Mouse (Mus musculus): Measurements from ENCODE around the gene Gmfg. TPM values are rescaled to one million over a fixed set of nuclear protein-coding genes. Genes with fewer than 3 reads are reported as not detected.

Gmfg gene
- polyA plus RNA-seq, 1 experiment from 2014 or later: 3.5 TPM

DNA sequence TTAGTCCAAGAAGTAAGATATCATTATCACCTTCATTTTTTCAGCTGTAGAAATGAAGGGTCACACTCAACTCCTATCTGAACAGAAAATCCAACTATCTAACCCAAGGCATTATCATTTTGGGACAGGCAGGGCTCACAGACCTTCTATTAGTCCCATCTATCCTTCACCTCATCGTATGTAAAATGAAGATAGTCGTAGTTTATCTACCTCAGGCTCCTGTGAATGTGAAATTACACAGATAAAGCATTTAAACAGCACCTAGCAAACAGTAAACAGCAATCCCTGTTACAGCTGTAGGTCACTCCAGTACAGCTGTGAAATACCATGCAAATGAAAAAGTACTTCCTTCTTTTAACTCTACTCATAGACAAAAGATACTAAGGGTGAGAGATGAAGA, 5.0 kb upstream of the Gmfg start:
- 94% methylated on average over 2 of the region's 2 CpGs for WGBS
- Histone ChIP-seq H3K4me1 (ENCODE audit: control insufficient read depth, insufficient read depth, low read length) (peaks cover 38% of the 10 kb centered on the region), H3K9ac (ENCODE audit: low read depth, low read length) (no peak overlapping the region), H3K27ac (ENCODE audit: low read length) (no peak overlapping the region), H3K27me3 (ENCODE audit: control insufficient read depth, insufficient read depth, low read depth, low read length) (no peaks in the 10 kb centered on the region), H3K4me2 (ENCODE audit: low read length) (no peak overlapping the region), H3K9me3 (replicated peaks; ENCODE audit: control insufficient read depth, low read length, poor library complexity, severe bottlenecking) (no peaks in the 10 kb centered on the region), H3K4me3 (ENCODE audit: low read depth, low read length) (no peak overlapping the region), H3K36me3 (ENCODE audit: control insufficient read depth, insufficient read depth, low read length) (no peaks in the 10 kb centered on the region; the same call in 1 of the 2 replicates)
- no peak for ATAC-seq

DNA sequence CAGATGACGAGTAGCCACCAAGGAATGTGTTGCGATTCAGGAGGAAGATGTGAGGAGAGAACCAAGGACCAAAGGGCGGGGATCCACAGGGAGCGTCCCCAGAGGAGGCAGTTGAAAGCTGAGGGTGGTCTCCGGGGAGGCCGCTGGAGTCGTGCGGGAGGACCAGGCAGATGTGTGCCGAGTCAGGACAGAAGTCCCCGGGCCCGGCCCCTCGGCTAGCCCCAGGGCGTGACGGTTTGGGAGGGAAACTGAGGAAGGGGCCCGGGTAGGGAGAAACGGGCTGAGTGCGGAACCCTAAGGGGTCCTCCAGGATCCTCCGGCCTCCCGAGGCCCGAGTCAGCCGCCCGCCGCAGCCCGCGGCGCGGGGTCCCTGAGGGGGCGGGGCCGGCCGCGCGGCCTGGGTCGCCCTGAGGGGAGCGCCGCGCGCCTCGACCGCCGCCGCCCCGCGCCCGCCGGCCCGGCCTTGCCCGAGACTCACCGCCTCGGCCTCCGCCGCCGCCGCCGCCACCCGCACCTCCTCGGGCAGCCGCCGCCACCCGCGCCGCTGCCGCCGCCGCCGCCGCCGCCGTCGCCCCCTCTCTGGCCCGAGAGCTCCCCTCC, 1.5 kb upstream of the Gmfg start:
- no peaks in the 10 kb centered on the region for H3K9me3 ChIP-seq (replicated peaks; ENCODE audit: control insufficient read depth, low read length, poor library complexity, severe bottlenecking)
- H3K27me3 ChIP-seq (ENCODE audit: control insufficient read depth, insufficient read depth, low read depth, low read length): no peaks in the 10 kb centered on the region
- H3K4me2 ChIP-seq (ENCODE audit: low read length): peak overlapping the region; percentile 83
- H3K4me1 ChIP-seq (ENCODE audit: control insufficient read depth, insufficient read depth, low read length): peaks cover 40% of the 10 kb centered on the region
- under 1% methylated on average over 18 of the region's 70 CpGs for WGBS
- H3K9ac ChIP-seq (ENCODE audit: low read depth, low read length): peak overlapping the region; percentile 98
- peak; percentile 30 for ATAC-seq
- H3K36me3 ChIP-seq (ENCODE audit: control insufficient read depth, insufficient read depth, low read length): no peaks in the 10 kb centered on the region; the same call in 1 of the 2 replicates
- peak overlapping the region; percentile 70 for H3K27ac ChIP-seq (ENCODE audit: low read length)
- peak overlapping the region; percentile 95 for H3K4me3 ChIP-seq (ENCODE audit: low read depth, low read length)

DNA sequence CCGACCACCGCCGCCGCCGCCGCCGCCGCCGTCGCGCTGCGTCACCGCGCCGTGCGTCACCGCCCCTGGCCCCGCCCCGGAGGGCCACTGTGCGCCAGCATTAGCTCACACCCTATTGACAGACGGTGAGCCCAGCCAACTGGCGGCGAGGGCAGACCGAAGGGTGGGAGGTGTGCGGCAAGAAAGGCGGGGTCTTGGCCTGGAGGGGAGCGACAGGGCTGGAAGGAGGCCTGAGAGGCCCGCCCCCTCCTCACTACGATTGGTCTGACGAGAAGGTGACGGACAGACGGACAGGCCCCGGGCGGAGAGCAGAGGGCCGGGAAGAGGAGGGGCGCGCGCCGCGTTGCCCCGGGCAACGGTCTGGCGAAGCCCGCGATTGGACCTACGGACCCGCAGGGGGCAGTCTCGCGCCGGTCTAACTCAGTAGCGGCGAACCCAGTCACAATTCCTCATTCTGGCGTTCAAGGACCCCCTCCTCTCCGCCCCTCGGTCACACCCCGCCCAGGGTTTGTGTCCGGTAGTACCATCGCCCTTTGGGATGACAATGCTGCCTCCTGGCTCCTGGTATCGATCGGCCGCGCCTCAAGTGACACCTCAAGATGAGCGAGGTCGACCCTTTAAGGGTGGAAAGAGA, 859 bp upstream of the Gmfg start:
- peak overlapping the region; percentile 98 for H3K9ac ChIP-seq (ENCODE audit: low read depth, low read length)
- ATAC-seq: peak; percentile 99
- under 1% methylated on average over 37 of the region's 64 CpGs for WGBS

GRCm38 (mm10) chr7:28437964-28438363, 717 bp downstream of the Gmfg start:
- Histone ChIP-seq H3K27me3 (ENCODE audit: control insufficient read depth, insufficient read depth, low read depth, low read length) (no peaks in the 10 kb centered on the region), H3K9ac (ENCODE audit: low read depth, low read length) (no peak overlapping the region), H3K27ac (ENCODE audit: low read length) (no peak overlapping the region), H3K9me3 (replicated peaks; ENCODE audit: control insufficient read depth, low read length, poor library complexity, severe bottlenecking) (no peaks in the 10 kb centered on the region), H3K4me2 (ENCODE audit: low read length) (no peak overlapping the region), H3K4me1 (ENCODE audit: control insufficient read depth, insufficient read depth, low read length) (peaks cover 30% of the 10 kb centered on the region), H3K36me3 (ENCODE audit: control insufficient read depth, insufficient read depth, low read length) (no peaks in the 10 kb centered on the region), H3K4me3 (ENCODE audit: low read depth, low read length) (no peak overlapping the region)
- no peak for ATAC-seq

More for the DNA sequence above, 859 bp upstream of the Gmfg start:
- H3K9me3 ChIP-seq (replicated peaks; ENCODE audit: control insufficient read depth, low read length, poor library complexity, severe bottlenecking): no peaks in the 10 kb centered on the region
- peaks cover 40% of the 10 kb centered on the region for H3K4me1 ChIP-seq (ENCODE audit: control insufficient read depth, insufficient read depth, low read length)
- H3K27ac ChIP-seq (ENCODE audit: low read length): peak overlapping the region; percentile 84
- no peaks in the 10 kb centered on the region for H3K27me3 ChIP-seq (ENCODE audit: control insufficient read depth, insufficient read depth, low read depth, low read length)
- H3K36me3 ChIP-seq (ENCODE audit: control insufficient read depth, insufficient read depth, low read length): no peaks in the 10 kb centered on the region; the same call in 1 of the 2 replicates
- H3K4me3 ChIP-seq (ENCODE audit: low read depth, low read length): peak overlapping the region; percentile 95
- peak overlapping the region; percentile 61 for H3K4me2 ChIP-seq (ENCODE audit: low read length)

GRCm38 (mm10) chr7:28438771-28439170, 1.5 kb downstream of the Gmfg start:
- Histone ChIP-seq H3K4me1 (ENCODE audit: control insufficient read depth, insufficient read depth, low read length) (peaks cover 22% of the 10 kb centered on the region), H3K9ac (ENCODE audit: low read depth, low read length) (no peak overlapping the region), H3K27ac (ENCODE audit: low read length) (no peak overlapping the region), H3K4me3 (ENCODE audit: low read depth, low read length) (no peak overlapping the region), H3K4me2 (ENCODE audit: low read length) (no peak overlapping the region), H3K36me3 (ENCODE audit: control insufficient read depth, insufficient read depth, low read length) (no peaks in the 10 kb centered on the region), H3K9me3 (replicated peaks; ENCODE audit: control insufficient read depth, low read length, poor library complexity, severe bottlenecking) (no peaks in the 10 kb centered on the region), H3K27me3 (ENCODE audit: control insufficient read depth, insufficient read depth, low read depth, low read length) (no peaks in the 10 kb centered on the region)
- 90% methylated on average over 2 of the region's 2 CpGs for WGBS
- no peak for ATAC-seq

DNA sequence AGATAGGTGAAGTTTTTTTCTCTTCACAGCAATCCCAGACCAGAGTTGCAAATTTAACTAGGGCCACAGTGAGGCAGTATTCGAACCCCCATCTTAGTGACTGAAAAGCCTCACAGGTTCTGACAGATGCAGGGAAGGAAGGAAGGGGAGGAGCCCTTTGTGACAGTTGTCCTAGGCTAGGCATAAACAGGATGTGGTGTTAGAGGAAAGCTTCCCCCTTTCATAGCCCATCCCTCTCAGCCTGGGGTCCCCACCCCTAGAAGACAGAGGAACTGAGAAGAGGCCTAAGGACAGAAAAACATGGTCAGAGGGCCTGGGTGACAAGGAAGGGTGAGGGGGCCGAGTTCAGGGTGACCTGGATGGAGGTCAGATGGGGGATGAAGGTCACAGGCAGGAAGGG, 3.5 kb downstream of the Gmfg start:
- WGBS: 75% methylated on average over 2 of the region's 2 CpGs
- no peaks in the 10 kb centered on the region for H3K9me3 ChIP-seq (replicated peaks; ENCODE audit: control insufficient read depth, low read length, poor library complexity, severe bottlenecking)
- H3K36me3 ChIP-seq (ENCODE audit: control insufficient read depth, insufficient read depth, low read length): no peaks in the 10 kb centered on the region
- peaks cover 5% of the 10 kb centered on the region for H3K4me1 ChIP-seq (ENCODE audit: control insufficient read depth, insufficient read depth, low read length)
- H3K27me3 ChIP-seq (ENCODE audit: control insufficient read depth, insufficient read depth, low read depth, low read length): no peaks in the 10 kb centered on the region
- H3K27ac ChIP-seq (ENCODE audit: low read length): no peak overlapping the region
- no peak overlapping the region for H3K4me2 ChIP-seq (ENCODE audit: low read length)
- H3K4me3 ChIP-seq (ENCODE audit: low read depth, low read length): no peak overlapping the region
- H3K9ac ChIP-seq (ENCODE audit: low read depth, low read length): no peak overlapping the region
- no peak for ATAC-seq

DNA sequence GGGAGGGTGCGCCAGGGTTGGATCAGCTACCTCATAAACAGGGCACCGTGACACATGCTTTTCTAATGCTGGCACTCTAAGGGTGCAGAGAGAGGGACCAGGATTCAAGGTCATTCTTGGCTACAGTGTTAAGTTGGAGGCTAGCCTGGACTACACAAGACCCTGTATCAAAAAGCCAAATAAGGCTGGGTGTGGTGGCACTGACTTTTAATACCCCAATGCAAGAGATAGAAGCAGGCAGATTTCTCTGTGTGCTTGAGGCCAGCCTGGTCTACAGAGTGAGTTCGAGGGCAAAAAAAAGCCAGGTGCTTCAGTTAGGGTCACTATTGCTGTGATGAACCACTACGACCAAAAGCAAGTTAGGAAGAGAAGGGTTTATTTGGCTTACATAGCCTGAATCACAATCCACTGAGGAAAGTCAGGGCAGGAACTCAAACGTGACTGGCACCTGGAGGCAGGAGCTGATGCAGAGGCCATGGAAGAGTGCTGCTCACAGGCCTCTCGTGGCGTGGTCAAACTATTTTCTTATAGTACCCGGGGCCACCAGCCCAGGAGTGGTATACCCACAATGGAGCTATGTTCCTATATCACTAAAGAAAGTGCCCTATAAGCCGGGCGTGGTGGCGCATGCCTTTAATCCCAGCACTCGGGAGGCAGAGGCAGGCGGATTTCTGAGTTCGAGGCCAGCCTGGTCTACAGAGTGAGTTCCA, 4.7 kb downstream of the Gmfg start:
- H3K4me1 ChIP-seq (ENCODE audit: control insufficient read depth, insufficient read depth, low read length): peaks cover 5% of the 10 kb centered on the region
- H3K4me2 ChIP-seq (ENCODE audit: low read length): no peak overlapping the region
- no peak overlapping the region for H3K4me3 ChIP-seq (ENCODE audit: low read depth, low read length)
- no peak for ATAC-seq
- no peak overlapping the region for H3K9ac ChIP-seq (ENCODE audit: low read depth, low read length)
- no peaks in the 10 kb centered on the region for H3K9me3 ChIP-seq (replicated peaks; ENCODE audit: control insufficient read depth, low read length, poor library complexity, severe bottlenecking)
- WGBS: 92% methylated on average over 14 of the region's 14 CpGs
- no peaks in the 10 kb centered on the region for H3K27me3 ChIP-seq (ENCODE audit: control insufficient read depth, insufficient read depth, low read depth, low read length)
- no peaks in the 10 kb centered on the region for H3K36me3 ChIP-seq (ENCODE audit: control insufficient read depth, insufficient read depth, low read length)
- H3K27ac ChIP-seq (ENCODE audit: low read length): no peak overlapping the region

- no peak for ATAC-seq
- H3K4me1 ChIP-seq (ENCODE audit: control insufficient read depth, insufficient read depth, low read length): peaks cover 7% of the 10 kb centered on the region
- no peaks in the 10 kb centered on the region for H3K9me3 ChIP-seq (replicated peaks; ENCODE audit: control insufficient read depth, low read length, poor library complexity, severe bottlenecking)
- H3K4me3 ChIP-seq (ENCODE audit: low read depth, low read length): no peak overlapping the region
- WGBS: 32% methylated on average over 4 of the region's 4 CpGs
- no peaks in the 10 kb centered on the region for H3K27me3 ChIP-seq (ENCODE audit: control insufficient read depth, insufficient read depth, low read depth, low read length)
- H3K36me3 ChIP-seq (ENCODE audit: control insufficient read depth, insufficient read depth, low read length): no peaks in the 10 kb centered on the region
- no peak overlapping the region for H3K27ac ChIP-seq (ENCODE audit: low read length)
- no peak overlapping the region for H3K4me2 ChIP-seq (ENCODE audit: low read length)
- no peak overlapping the region for H3K9ac ChIP-seq (ENCODE audit: low read depth, low read length)
These were observed 5.4 kb downstream of the Gmfg start for GRCm38 (mm10) chr7:28442688-28443087.

DNA sequence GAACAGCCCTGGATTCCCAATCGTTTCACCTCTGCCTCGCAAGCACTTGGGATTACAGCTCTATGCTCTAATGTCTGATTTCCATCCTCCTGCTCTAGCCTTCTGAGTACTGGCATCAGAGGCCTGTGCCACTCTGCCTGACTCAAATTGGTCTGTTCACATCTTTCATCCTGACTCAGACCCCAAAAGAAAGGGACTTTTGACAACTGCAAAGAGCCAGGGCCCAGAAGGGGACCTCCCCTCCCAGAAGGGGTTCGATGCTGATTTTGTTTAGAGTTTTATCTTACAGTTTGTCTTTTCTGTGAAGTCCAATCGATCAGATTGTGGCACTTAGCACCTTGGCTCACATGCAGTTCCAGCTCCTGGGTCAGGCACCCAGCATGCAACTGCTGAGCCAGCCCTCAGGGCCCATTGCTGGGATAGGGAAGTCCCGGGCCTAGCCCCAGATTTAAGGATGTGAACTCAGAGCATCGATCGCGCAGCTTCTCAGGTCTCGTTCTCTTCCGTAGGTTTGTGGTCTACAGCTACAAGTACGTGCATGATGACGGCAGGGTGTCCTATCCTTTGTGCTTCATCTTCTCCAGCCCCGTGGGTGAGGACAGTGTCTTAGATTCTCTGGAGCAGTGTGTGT, 7.2 kb downstream of the Gmfg start:
- Histone ChIP-seq H3K9me3 (replicated peaks; ENCODE audit: control insufficient read depth, low read length, poor library complexity, severe bottlenecking) (no peaks in the 10 kb centered on the region), H3K4me2 (ENCODE audit: low read length) (no peak overlapping the region), H3K9ac (ENCODE audit: low read depth, low read length) (no peak overlapping the region), H3K27ac (ENCODE audit: low read length) (no peak overlapping the region), H3K4me3 (ENCODE audit: low read depth, low read length) (no peak overlapping the region), H3K27me3 (ENCODE audit: control insufficient read depth, insufficient read depth, low read depth, low read length) (no peaks in the 10 kb centered on the region), H3K4me1 (ENCODE audit: control insufficient read depth, insufficient read depth, low read length) (peaks cover 7% of the 10 kb centered on the region), H3K36me3 (ENCODE audit: control insufficient read depth, insufficient read depth, low read length) (no peaks in the 10 kb centered on the region)
- WGBS: 88% methylated on average over 13 of the region's 13 CpGs
- no peak for ATAC-seq

All from midbrain, embryonic 16.5 days (tissue).